Mouse (Mus musculus) erythroblast, embryonic 14.5 days (primary cell): Measurements from ENCODE around the gene Nup35.

Experiments
- GATA1 ChIP-seq: IDR thresholded peaks from 2 replicates; pipeline ENCODE4 v1.6.1; 2012; ENCODE audit warnings: low read length, inconsistent platforms, mixed read lengths
- TAL1 ChIP-seq: IDR thresholded peaks from 3 replicates; pipeline ENCODE4 v1.6.1; 2012; ENCODE audit warnings: low read length, inconsistent platforms, mixed read lengths

DNA sequence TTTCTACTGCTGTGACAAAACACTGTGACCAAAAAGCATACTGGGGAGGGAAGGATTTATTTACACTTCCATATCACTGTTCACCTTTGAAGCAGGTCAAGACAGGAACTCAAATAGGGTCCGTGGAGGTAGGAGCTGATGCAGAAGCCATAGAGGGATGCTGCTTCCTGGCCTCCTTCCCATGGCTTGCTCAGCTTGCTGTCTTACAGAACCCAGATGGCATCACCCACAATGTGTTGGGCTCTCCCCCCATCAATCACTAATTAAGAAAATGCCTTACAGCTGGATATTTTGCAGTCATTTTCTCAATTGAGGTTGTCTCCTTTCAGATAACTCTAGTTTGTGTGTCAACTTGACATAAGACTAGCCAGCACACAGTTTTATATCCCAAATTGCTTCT, 4.8 kb upstream of the Nup35 start:
- TF ChIP-seq GATA1 (no peak), TAL1 (no peak)
